Mouse (Mus musculus): ENCODE results near the gene Catsperz.
"Not testable (repeated sequence)": the region's sequence is repeated elsewhere in the genome, so short reads cannot be mapped to it uniquely, and the experiment has no call there.

Gene Catsperz

DNA sequence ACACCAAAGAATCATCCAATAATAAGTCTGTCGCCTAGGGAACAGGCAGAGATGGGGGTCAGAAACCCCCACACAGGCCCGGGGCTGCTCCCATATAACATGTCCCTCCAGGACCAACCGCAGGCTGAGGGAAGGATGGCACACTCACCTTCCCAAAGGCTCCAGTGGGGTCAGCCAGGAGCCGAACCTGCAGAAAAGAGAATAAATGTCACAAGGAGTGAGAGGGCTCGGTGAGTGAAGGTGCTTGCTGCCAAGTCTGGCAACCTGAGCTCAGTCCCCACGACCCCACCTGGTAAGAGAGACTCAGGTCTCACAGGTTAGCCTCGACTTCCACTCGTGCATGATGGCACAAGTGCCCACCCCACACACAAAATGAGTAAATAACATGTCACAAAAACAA lies 18.1 kb downstream of the Catsperz start:
- peak in 1 of 2 experiments; percentile 15 for DNase-seq

DNA sequence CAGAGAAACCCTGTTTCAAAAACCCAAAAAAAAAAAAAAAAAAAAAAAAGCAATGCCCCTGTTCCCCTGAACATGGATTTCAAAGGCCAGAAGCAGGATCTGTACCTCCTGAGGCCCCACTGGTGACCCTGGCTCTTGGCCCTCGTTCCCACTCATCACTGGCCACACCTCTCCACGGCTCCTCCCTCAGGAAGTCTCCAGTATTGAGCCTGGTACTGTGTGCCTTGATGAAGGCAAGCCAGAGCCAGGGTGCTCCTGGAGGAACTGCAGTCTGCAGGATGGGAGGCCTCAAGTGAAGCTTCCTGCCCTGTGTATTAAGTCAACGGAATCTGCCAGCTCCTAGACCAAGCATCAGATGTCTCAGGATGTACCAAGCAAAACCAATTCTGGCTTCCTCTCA lies 19.0 kb downstream of the Catsperz start:
- peak; percentile 15 to 27 for DNase-seq

- DNase-seq, result no peak
Measured at GRCm38 (mm10) chr19:6905498-6906159, 19.6 kb downstream of the Catsperz start.

- no peak for DNase-seq
Measured at GRCm38 (mm10) chr19:6904846-6905245, 20.3 kb downstream of the Catsperz start.

DNA sequence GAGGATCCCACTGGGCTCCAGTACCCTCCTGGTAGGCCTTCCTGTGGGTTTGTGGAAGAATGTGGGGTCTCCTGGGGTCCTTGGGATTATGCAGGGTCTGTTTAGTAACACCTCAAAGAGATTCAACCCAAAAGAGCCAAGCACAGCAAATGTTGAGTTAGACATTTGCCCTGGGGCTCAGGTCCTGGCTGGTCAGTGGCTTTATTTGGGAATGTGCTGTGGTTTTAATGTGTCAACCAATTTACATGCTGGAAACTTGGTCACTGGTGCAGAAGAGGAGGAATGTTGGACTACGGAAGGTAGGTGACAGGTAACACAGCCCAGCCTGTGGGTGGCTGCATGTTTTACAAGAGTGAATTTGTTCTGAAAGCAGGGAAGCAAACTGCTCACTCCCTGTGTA lies 22.1 kb downstream of the Catsperz start:
- no peak for DNase-seq

DNA sequence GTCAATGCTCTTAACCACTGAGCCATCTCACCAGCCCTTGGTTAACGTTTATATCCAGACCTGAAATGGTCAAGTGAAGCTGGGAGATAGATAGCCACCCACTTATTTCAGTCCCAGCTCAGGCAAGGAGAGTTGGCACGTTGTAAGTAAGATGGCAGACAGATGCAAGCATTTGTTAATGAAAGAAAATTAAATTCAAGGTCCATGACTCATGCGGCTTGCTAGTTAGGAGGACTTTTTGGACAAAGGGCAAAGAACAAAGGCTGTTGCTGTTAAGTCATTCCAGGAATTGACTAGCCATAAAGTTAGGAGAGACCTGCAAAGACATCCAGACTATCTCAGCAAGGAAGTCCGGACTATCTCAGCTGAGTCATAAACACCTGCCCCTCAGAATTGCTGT lies 25.5 kb downstream of the Catsperz start:
- DNase-seq, result no peak

DNA sequence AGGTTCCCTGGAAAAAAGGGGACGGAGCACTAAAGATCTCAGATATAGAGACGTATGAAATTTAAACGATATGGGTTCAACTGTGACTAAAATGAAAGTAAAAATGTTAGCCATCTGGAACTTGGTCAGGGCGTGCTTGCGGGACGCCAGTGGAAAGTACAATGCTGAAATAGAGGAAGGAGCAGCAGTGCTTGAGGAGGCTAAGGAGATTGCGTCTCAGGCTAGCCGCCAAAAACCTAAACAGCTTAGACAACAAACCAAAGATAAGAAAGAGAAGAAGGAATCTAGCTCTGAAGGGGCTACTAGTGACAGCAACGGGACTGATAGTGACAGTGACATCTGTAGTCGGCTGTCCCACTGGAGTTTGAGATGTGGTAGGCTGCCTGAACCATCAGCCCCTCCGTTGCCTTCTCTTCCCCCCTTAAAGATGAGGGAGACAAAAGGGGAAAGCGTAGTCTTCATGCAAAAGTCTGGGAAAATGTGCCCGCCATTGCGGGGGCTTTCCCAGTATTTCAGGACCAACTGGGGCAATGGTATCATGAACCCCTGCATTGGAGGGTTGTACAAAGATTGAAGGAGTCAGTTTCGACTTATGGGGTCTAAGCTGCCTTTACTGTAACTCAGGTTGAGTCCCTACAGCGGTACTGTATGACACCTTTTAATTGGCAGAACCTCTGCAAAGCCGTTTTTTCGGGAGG lies 29.4 kb downstream of the Catsperz start:
- DNase-seq, result not testable (repeated sequence)

DNA sequence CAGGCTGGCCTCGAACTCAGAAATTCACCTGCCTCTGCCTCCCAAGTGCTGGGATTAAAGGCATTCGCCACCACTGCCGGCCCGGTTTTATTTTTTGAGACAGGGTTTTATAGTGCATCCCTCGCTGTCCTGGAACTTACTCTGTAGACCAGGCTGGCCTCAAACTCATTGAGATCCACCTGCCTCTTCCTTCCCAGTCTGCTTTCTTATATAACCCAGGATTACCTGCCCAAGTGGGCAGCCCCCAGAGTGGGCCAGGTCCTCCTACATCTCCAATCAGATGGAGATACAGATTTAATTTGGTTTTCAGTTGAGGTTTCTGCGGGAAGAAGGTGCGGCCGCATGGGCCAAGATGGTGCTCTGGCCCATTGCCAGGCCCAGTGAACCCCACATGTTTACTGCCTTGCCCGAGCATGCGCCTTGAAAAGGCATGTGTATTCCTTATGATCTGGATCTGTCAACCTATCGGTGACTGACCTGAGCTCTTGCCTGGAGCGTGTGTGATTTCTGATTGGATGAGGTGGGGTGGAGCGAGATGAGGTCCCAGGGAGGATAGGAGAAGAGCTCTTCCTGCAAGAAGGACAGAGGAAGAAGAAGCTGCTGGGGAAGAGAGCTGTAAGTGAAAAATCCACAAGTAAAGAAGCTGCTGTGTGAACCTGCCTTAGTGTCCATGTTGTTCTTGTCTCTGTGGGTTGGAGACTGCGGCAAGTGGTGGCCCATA lies 31.3 kb downstream of the Catsperz start:
- peak in 1 of 2 experiments; percentile 17 for DNase-seq

- DNase-seq, result no peak
Measured at GRCm38 (mm10) chr19:6892512-6892911, 32.7 kb downstream of the Catsperz start.

GRCm38 (mm10) chr19:6877965-6878364 lies 47.2 kb downstream of the Catsperz start:
- no peak for DNase-seq

- no peak for DNase-seq
Measured at GRCm38 (mm10) chr19:6876799-6877198, 48.4 kb downstream of the Catsperz start.

DNA sequence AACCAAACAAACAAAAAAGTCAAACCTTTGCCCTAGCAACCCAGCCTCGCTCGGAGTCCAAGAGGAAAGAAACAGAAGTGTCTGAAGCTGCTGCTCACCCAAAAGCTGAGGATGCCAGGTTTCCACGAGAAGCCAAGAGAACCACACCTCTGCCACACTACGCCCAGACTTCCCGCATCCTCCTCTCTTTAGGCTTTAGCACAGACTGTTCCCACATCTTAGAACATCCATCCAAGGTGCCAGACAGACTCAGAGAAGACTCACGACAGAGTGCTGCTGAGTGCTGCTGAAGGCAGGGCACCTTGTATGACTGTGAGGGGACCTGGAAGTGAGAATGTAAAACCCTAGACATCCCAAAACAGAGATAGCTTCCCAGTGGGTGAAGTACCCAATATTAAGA lies 49.3 kb downstream of the Catsperz start:
- no peak for DNase-seq

- DNase-seq, result no peak
Measured at GRCm38 (mm10) chr19:6874257-6874656, 50.9 kb downstream of the Catsperz start.

- no peak for DNase-seq
Measured at GRCm38 (mm10) chr19:6872701-6873100, 52.5 kb downstream of the Catsperz start.
